Mouse (Mus musculus) liver, postnatal 0 days (tissue): ENCODE data around the gene Pawr.

Source experiments
- CTCF ChIP-seq: sonication (generic); IDR thresholded peaks from 2 replicates; pipeline ENCODE4 v1.5.1; 2016; ENCODE audit warnings: antibody characterized with exemption, low read depth
- EP300 ChIP-seq: IDR thresholded peaks from 2 replicates; pipeline ENCODE4 v1.6.1; 2016; ENCODE audit warnings: antibody characterized with exemption, low read depth, mild to moderate bottlenecking

DNA sequence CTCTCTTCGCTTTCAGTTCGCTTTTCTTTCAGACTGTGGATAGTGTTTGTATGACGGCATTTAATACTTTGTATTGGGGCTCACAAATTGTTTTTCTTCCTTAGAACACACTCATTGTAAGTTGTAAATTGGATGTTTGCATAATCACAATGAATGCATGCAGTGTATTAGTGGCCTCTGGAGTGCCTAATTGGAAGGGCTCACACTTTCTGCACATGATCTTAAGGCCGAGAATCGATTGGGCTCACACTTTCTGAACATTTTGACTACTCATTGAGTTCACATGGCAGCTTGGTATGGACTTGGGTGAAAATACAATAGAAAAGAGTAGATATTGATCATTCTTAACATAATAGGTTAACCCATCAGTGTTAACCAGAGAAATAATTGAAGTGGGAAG lies 34.3 kb downstream of the Pawr start:
- TF ChIP-seq CTCF (no peak), EP300 (no peak)
